Mouse (Mus musculus) G1E (cell line): ENCODE measurements around the gene Anapc2. TPM values are rescaled to one million over a fixed set of nuclear protein-coding genes. Genes with fewer than 3 reads are reported as not detected.

ENCODE experiments used
- ATAC-seq: 2 replicates; pipeline ENCODE4 v1.8.0; 2016; ENCODE audit warnings: mild to moderate bottlenecking; ENCODE audit not compliant: insufficient number of reproducible peaks, poor library complexity, low FRiP score, severe bottlenecking; ENCODE audit errors: extremely low read depth
- DNase-seq: peaks from one replicate; pipeline ENCODE4 v3.0.0; 2012; ENCODE audit warnings: low spot score
- H3K27me3 ChIP-seq: 2 replicates; pipeline ENCODE4 v1.6.1; 2012; ENCODE audit warnings: mild to moderate bottlenecking, low read length, inconsistent platforms; ENCODE audit not compliant: insufficient read depth
- H3K36me3 ChIP-seq: replicated peaks from 2 replicates; pipeline ENCODE3; 2012; ENCODE audit warnings: mild to moderate bottlenecking, inconsistent platforms
- H3K4me1 ChIP-seq: 2 replicates; pipeline ENCODE4 v1.6.1; 2012; ENCODE audit warnings: low read depth, low read length, inconsistent platforms, mixed read lengths; ENCODE audit not compliant: insufficient read depth
- H3K4me3 ChIP-seq: 2 replicates; pipeline ENCODE4 v1.5.1; 2012; ENCODE audit warnings: low read depth, mild to moderate bottlenecking, inconsistent platforms, low read length, moderate library complexity, mixed read lengths
- H3K9me3 ChIP-seq: replicated peaks from 2 replicates; pipeline ENCODE4 v1.6.1; 2012; ENCODE audit warnings: inconsistent platforms
- CTCF ChIP-seq: IDR thresholded peaks from 2 replicates; pipeline ENCODE4 v1.5.1; 2012; ENCODE audit warnings: low read depth, low read length, inconsistent platforms, mixed read lengths
- GATA1 ChIP-seq: IDR thresholded peaks from 2 replicates; pipeline ENCODE4 v1.6.1; 2012; ENCODE audit warnings: borderline replicate concordance, low read length, inconsistent platforms, mixed read lengths
- GATA2 ChIP-seq: IDR thresholded peaks from 2 replicates; pipeline ENCODE4 v1.6.1; 2012; ENCODE audit warnings: low read depth, low read length, inconsistent platforms, borderline replicate concordance
- POLR2AphosphoS5 ChIP-seq: IDR thresholded peaks from 2 replicates; pipeline ENCODE4 v1.6.1; 2012; ENCODE audit warnings: low read depth, low read length, inconsistent platforms; ENCODE audit not compliant: insufficient replicate concordance
- TAL1 ChIP-seq: conservative IDR thresholded peaks from 2 replicates; pipeline ENCODE4 v1.6.1; 2012; ENCODE audit warnings: low read depth, low read length, inconsistent platforms, mixed read lengths
- polyA plus RNA-seq: library from polyadenylated mRNA; stranded (reverse); fragments of >175 nt; gene quantifications from 2 replicates; pipeline ENCODE4 v1.2.3, GENCODE M21; 2012
- total RNA-seq, 2 experiments: library from RNA; stranded (forward) in 1 of 2; stranded (reverse) in 1 of 2; fragments of 200-1000 nt in 1 of 2; fragments of >200 nt in 1 of 2; fragmentation: Nextera tagmentation in 1 of 2; gene quantifications; 2 replicates each; pipeline ENCODE4 v1.2.3; 2014 to 2017

The Anapc2 gene
- total and polyA plus RNA-seq, 3 experiments: 19.7 to 50.3 (median 25.3) TPM

GRCm38 (mm10) chr2:25292054-25292544 is 19.8 kb downstream of the Anapc2 start:
- TF ChIP-seq TAL1 (no peak), GATA2 (no peak), POLR2AphosphoS5 (no peak), GATA1 (no peak), CTCF (no peak)
- peaks cover 1% of the 10 kb centered on the region for H3K36me3 ChIP-seq
- H3K27me3 ChIP-seq: peaks cover 82% of the 10 kb centered on the region
- ATAC-seq (no peak), DNase-seq (no peak)
- peaks cover 25% of the 10 kb centered on the region for H3K4me1 ChIP-seq
- no peaks in the 10 kb centered on the region for H3K9me3 ChIP-seq
- H3K4me3 ChIP-seq: peak overlapping the region; percentile 53; the same call in 1 of the 2 replicates

GRCm38 (mm10) chr2:25292856-25293255 is 20.6 kb downstream of the Anapc2 start:
- ATAC-seq (peak; percentile 45), DNase-seq (peak; percentile 65)
- Histone ChIP-seq H3K4me3 (no peak overlapping the region), H3K9me3 (no peaks in the 10 kb centered on the region), H3K27me3 (peaks cover 89% of the 10 kb centered on the region), H3K4me1 (peaks cover 22% of the 10 kb centered on the region), H3K36me3 (no peaks in the 10 kb centered on the region)
- TF ChIP-seq CTCF (peak; percentile 82), POLR2AphosphoS5 (no peak)

GRCm38 (mm10) chr2:25293706-25294105 is 21.4 kb downstream of the Anapc2 start:
- H3K9me3 ChIP-seq: no peaks in the 10 kb centered on the region
- H3K36me3 ChIP-seq: no peaks in the 10 kb centered on the region
- H3K4me3 ChIP-seq: no peak overlapping the region
- no peak for ATAC-seq
- peaks cover 19% of the 10 kb centered on the region for H3K4me1 ChIP-seq
- peaks cover 88% of the 10 kb centered on the region for H3K27me3 ChIP-seq
- DNase-seq: no peak
- TF ChIP-seq GATA1 (no peak), POLR2AphosphoS5 (no peak), CTCF (no peak), TAL1 (no peak), GATA2 (no peak)

- no peak for ATAC-seq
- Histone ChIP-seq H3K36me3 (no peaks in the 10 kb centered on the region), H3K4me3 (no peak overlapping the region), H3K4me1 (peaks cover 7% of the 10 kb centered on the region), H3K27me3 (peaks cover 66% of the 10 kb centered on the region), H3K9me3 (no peaks in the 10 kb centered on the region)
- TF ChIP-seq TAL1 (no peak), POLR2AphosphoS5 (no peak), CTCF (no peak), GATA2 (no peak), GATA1 (no peak)
- no peak for DNase-seq
These were observed 24.8 kb downstream of the Anapc2 start for GRCm38 (mm10) chr2:25297093-25297492.

GRCm38 (mm10) chr2:25298046-25298445 is 25.8 kb downstream of the Anapc2 start:
- ATAC-seq (no peak), DNase-seq (no peak)
- Histone ChIP-seq H3K4me3 (no peak overlapping the region), H3K27me3 (peaks cover 61% of the 10 kb centered on the region), H3K36me3 (no peaks in the 10 kb centered on the region), H3K9me3 (no peaks in the 10 kb centered on the region), H3K4me1 (no peaks in the 10 kb centered on the region)
- TF ChIP-seq TAL1 (no peak), CTCF (no peak), GATA2 (no peak), POLR2AphosphoS5 (no peak), GATA1 (no peak)

- ATAC-seq (no peak), DNase-seq (no peak)
- no peaks in the 10 kb centered on the region for H3K36me3 ChIP-seq
- no peaks in the 10 kb centered on the region for H3K9me3 ChIP-seq
- peaks cover 7% of the 10 kb centered on the region for H3K4me1 ChIP-seq
- no peak overlapping the region for H3K4me3 ChIP-seq
- peaks cover 37% of the 10 kb centered on the region for H3K27me3 ChIP-seq
- TF ChIP-seq CTCF (no peak), GATA1 (no peak), GATA2 (no peak), POLR2AphosphoS5 (no peak), TAL1 (no peak)
These were observed 31.2 kb downstream of the Anapc2 start for GRCm38 (mm10) chr2:25303452-25303851.
